ENCODE assay signal across 9 mouse cellular contexts in the genomic region with DNA sequence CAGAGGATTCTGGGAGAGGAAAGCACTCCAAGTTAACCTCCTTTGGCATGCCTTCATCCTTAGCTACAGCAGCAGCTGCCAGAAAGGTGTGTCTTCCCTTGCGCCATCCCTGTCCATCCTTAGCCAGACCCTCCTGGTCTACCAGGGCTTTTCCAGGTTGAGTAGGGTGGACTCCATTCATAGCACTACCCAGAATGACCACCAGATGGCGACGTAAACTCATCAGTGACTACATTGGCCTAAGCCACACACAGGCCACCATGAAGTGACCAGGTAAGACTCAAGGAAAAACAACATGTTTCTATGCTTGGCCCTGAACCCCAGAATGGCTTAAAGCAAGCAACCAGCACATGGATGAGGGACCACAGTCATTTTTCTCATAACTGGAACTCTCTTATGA. TPM values are rescaled to one million over a fixed set of nuclear protein-coding genes. Genes with fewer than 3 reads are reported as not detected.
A peak's percentile ranks its signal among the peaks of the same experiment; 100 is the strongest.
DNase-seq lines count a peak whose midpoint lies in the region; ATAC-seq and TF ChIP-seq lines count a peak whose summit lies in the region.
"Had no signal": no experiment of that assay in that cellular context is flagged by ENCODE, and none has a peak within 500 bp of the region (broad histone marks: within the 10 kb centered on the region; RNA-seq: fewer than 3 reads in every experiment).

No protein-coding gene starts in this region.

- H3K9ac ChIP-seq in forebrain, embryonic 13.5 days: no peak overlapping the region
- no peak overlapping the region for H3K9ac ChIP-seq in liver, embryonic 16.5 days (ENCODE audit: low read depth, low read length)
- H3K9ac ChIP-seq in neural tube, embryonic 15.5 days (replicated peaks): no peak overlapping the region
- H3K9ac ChIP-seq: limb, embryonic 12.5 days had no signal

- intact Hi-C loops in heart, postnatal 14 days (cut with DNase I): loop anchor here (2.0 to 5.0 kb wide), 3 partner anchors 61 to 199 kb away; a partner anchor contains a TSS

- no peak for TF ChIP-seq POLR2A in testis, adult 2 months (IDR thresholded peaks at IDR 0.05; ENCODE audit: control insufficient read depth, low read depth, low read length)

- peak; percentile 75; the same call in 1 of the 2 replicates for TF ChIP-seq CTCF in testis, adult 2 months (IDR thresholded peaks at IDR 0.05; ENCODE audit: control insufficient read depth, insufficient read depth, insufficient replicate concordance, low read depth, low read length)

- H3K9me3 ChIP-seq in forebrain, embryonic 13.5 days (replicated peaks): no peaks in the 10 kb centered on the region
- no peaks in the 10 kb centered on the region for H3K9me3 ChIP-seq in liver, embryonic 16.5 days (replicated peaks; ENCODE audit: control insufficient read depth, low read length)
- H3K9me3 ChIP-seq in neural tube, embryonic 15.5 days (replicated peaks): no peaks in the 10 kb centered on the region
- H3K9me3 ChIP-seq: limb, embryonic 12.5 days had no signal

- 4% methylated on average over 3 of the region's 3 CpGs for WGBS in forebrain, embryonic 13.5 days
- 5% methylated on average over 3 of the region's 3 CpGs for WGBS in liver, embryonic 16.5 days (ENCODE audit: insufficient replicate concordance)
- WGBS in neural tube, embryonic 15.5 days: 9% methylated on average over 3 of the region's 3 CpGs

- no peak overlapping the region for H3K27ac ChIP-seq in forebrain, embryonic 13.5 days
- H3K27ac ChIP-seq in liver, embryonic 16.5 days (ENCODE audit: low read length): no peak overlapping the region
- no peak overlapping the region for H3K27ac ChIP-seq in neural tube, embryonic 15.5 days (replicated peaks)
- no peak overlapping the region for H3K27ac ChIP-seq in testis, adult 2 months (ENCODE audit: control insufficient read depth, insufficient read depth, low read depth, low read length)
- H3K27ac ChIP-seq: limb, embryonic 12.5 days had no signal

- H3K27me3 ChIP-seq in forebrain, embryonic 13.5 days: no peaks in the 10 kb centered on the region
- peaks cover 3% of the 10 kb centered on the region; the same call in 1 of the 2 replicates for H3K27me3 ChIP-seq in liver, embryonic 16.5 days (ENCODE audit: control insufficient read depth, insufficient read depth, low read depth, low read length)
- no peaks in the 10 kb centered on the region for H3K27me3 ChIP-seq in neural tube, embryonic 15.5 days (replicated peaks)
- H3K27me3 ChIP-seq in testis, adult 2 months (ENCODE audit: control insufficient read depth, insufficient read depth, low read length): no peaks in the 10 kb centered on the region
- H3K27me3 ChIP-seq: limb, embryonic 12.5 days had no signal

- H3K4me2 ChIP-seq in forebrain, embryonic 13.5 days: no peak overlapping the region
- no peak overlapping the region for H3K4me2 ChIP-seq in liver, embryonic 16.5 days (ENCODE audit: low read depth, low read length)
- H3K4me2 ChIP-seq in neural tube, embryonic 15.5 days: peak overlapping the region; percentile 22; the same call in 1 of the 2 replicates
- H3K4me2 ChIP-seq: limb, embryonic 12.5 days had no signal

- peak; percentile 81 for DNase-seq in ES-CJ7 (ENCODE audit: low read depth, low spot score)
- DNase-seq in heart, postnatal 14 days: peak; percentile 89 to 95
- DNase-seq in kidney, postnatal 4 days: peak; percentile 91 to 92

- H3K4me1 ChIP-seq in forebrain, embryonic 13.5 days: no peaks in the 10 kb centered on the region
- no peaks in the 10 kb centered on the region for H3K4me1 ChIP-seq in liver, embryonic 16.5 days (ENCODE audit: control insufficient read depth, low read depth, low read length)
- 0 out of 2 replicates have a peak, but pooled peaks cover 2% of the 10 kb centered on the region for H3K4me1 ChIP-seq in neural tube, embryonic 15.5 days
- H3K4me1 ChIP-seq in testis, adult 2 months (ENCODE audit: control insufficient read depth, insufficient read depth, low read length): no peaks in the 10 kb centered on the region
- H3K4me1 ChIP-seq: limb, embryonic 12.5 days had no signal

- ATAC-seq in cerebellum, adult (ENCODE audit: insufficient number of reproducible peaks, low FRiP score, low TSS enrichment): peak; percentile 90; the same call in 1 of the 2 replicates
- ATAC-seq in forebrain, embryonic 13.5 days: peak; percentile 85
- ATAC-seq in liver, embryonic 16.5 days (ENCODE audit: low read depth): peak; percentile 47; the same call in 1 of the 2 replicates
- peak; percentile 83 for ATAC-seq in neural tube, embryonic 15.5 days (ENCODE audit: low FRiP score)

- H3K4me3 ChIP-seq in forebrain, embryonic 13.5 days: no peak overlapping the region
- H3K4me3 ChIP-seq in liver, embryonic 16.5 days (ENCODE audit: low read depth, low read length): no peak overlapping the region
- no peak overlapping the region for H3K4me3 ChIP-seq in neural tube, embryonic 15.5 days (replicated peaks)
- H3K4me3 ChIP-seq in testis, adult 2 months (ENCODE audit: control insufficient read depth, low read depth, low read length): no peak overlapping the region
- H3K4me3 ChIP-seq: limb, embryonic 12.5 days had no signal

- H3K36me3 ChIP-seq in forebrain, embryonic 13.5 days (ENCODE audit: poor library complexity, severe bottlenecking): no peaks in the 10 kb centered on the region
- no peaks in the 10 kb centered on the region for H3K36me3 ChIP-seq in liver, embryonic 16.5 days (ENCODE audit: control insufficient read depth, insufficient read depth)
- H3K36me3 ChIP-seq in neural tube, embryonic 15.5 days: no peaks in the 10 kb centered on the region
- H3K36me3 ChIP-seq in testis, adult 2 months (ENCODE audit: control insufficient read depth, insufficient read depth, low read length): no peaks in the 10 kb centered on the region
- H3K36me3 ChIP-seq: limb, embryonic 12.5 days had no signal

RNA-seq across cellular contexts. Expression of a gene that starts 8.3 kb away (rescaled TPM):
- polyA plus RNA-seq in forebrain, embryonic 13.5 days (2015; fragmentation: Nextera tagmentation; extraction: Ambion mirVana): 64.1 and 72.9 TPM in 2 replicates
- 10 to 100 TPM; 28.1 to 33.1 TPM for total RNA-seq in heart, postnatal 14 days (2021)
- 2.0 and 3.3 TPM in 2 replicates for polyA plus RNA-seq in liver, embryonic 16.5 days (2015; fragmentation: Nextera tagmentation; extraction: Ambion mirVana)
- polyA plus RNA-seq in neural tube, embryonic 15.5 days (2015; fragmentation: Nextera tagmentation; extraction: Ambion mirVana): 135 and 164 TPM in 2 replicates
- polyA plus RNA-seq in testis, adult 2 months (2012; rRNA removed): 341 and 342 TPM in 2 replicates

Comparison
In these comparisons a context has a peak if more than half of its experiments do, and no peak if none do; other contexts are left out.
1. RNA of a gene that starts 8.3 kb away (polyA plus RNA-seq): 341 to 342 TPM in testis, adult 2 months, 135 to 164 TPM in neural tube, embryonic 15.5 days and 64.1 to 72.9 TPM in forebrain, embryonic 13.5 days; 2.0 to 3.3 TPM in liver, embryonic 16.5 days; every median in the first group is over 10 times any median in the second.
2. Peak in every context shown above with its lines, with median percentiles within 50 percentile points of each other: DNase-seq and ATAC-seq.